Mouse (Mus musculus) MEL (cell line): ENCODE data around the gene Frmpd4. TPM values are rescaled to one million over a fixed set of nuclear protein-coding genes. Genes with fewer than 3 reads are reported as not detected.

Experiments used
- DNase-seq: peaks from one replicate; pipeline ENCODE4 v3.0.0; 2011; ENCODE audit warnings: low read depth, low spot score
- H3K27ac ChIP-seq: 2 replicates; pipeline ENCODE4 v1.5.1; 2012; ENCODE audit warnings: low read depth, mild to moderate bottlenecking, control low read depth, low read length, moderate library complexity; ENCODE audit not compliant: control insufficient read depth
- H3K27me3 ChIP-seq, 2 experiments: fragments of 150-350 bp in 1 of 2; sonication (generic) in 1 of 2; 2 replicates each; pipeline ENCODE4 v1.6.1; 2012; ENCODE audit warnings: low read length in 2 of 2, mild to moderate bottlenecking in 2 of 2, improper control_type of control experiment in 1 of 2, moderate library complexity in 1 of 2; ENCODE audit not compliant: insufficient read depth in 2 of 2, control insufficient read depth in 1 of 2
- H3K36me3 ChIP-seq, 2 experiments: 2 replicates each; pipeline ENCODE4 v1.6.1; 2012 to 2014; ENCODE audit warnings: low read length in 2 of 2, improper control_type of control experiment in 1 of 2, inconsistent platforms in 1 of 2, mild to moderate bottlenecking in 1 of 2; ENCODE audit not compliant: insufficient read depth in 2 of 2, control insufficient read depth in 1 of 2
- H3K4me1 ChIP-seq, 2 experiments: fragments of 150-350 bp in 1 of 2; sonication (generic) in 1 of 2; 2 replicates each; pipeline ENCODE4 v1.6.1; 2012; ENCODE audit warnings: low read length in 2 of 2, improper control_type of control experiment in 1 of 2, mild to moderate bottlenecking in 1 of 2; ENCODE audit not compliant: insufficient read depth in 2 of 2, control insufficient read depth in 1 of 2
- H3K4me3 ChIP-seq, 2 experiments: fragments of 150-350 bp in 1 of 2; sonication (generic) in 1 of 2; 2 replicates each; pipeline ENCODE4 v1.5.1; 2012; ENCODE audit warnings: low read depth in 2 of 2, low read length in 2 of 2, mild to moderate bottlenecking in 2 of 2, moderate library complexity in 2 of 2, control low read depth in 1 of 2, improper control_type of control experiment in 1 of 2; ENCODE audit not compliant: control insufficient read depth in 1 of 2, insufficient read depth in 1 of 2
- H3K79me2 ChIP-seq: 2 replicates; pipeline ENCODE4 v1.6.1; 2012; ENCODE audit warnings: mild to moderate bottlenecking, low read length, moderate library complexity; ENCODE audit not compliant: control insufficient read depth, poor library complexity, insufficient read depth
- H3K9ac ChIP-seq: 2 replicates; pipeline ENCODE4 v1.6.1; 2012; ENCODE audit warnings: low read depth, mild to moderate bottlenecking, control low read depth, low read length, moderate library complexity; ENCODE audit not compliant: control insufficient read depth, poor library complexity, severe bottlenecking
- H3K9me3 ChIP-seq: fragments of 150-350 bp; sonication (generic); replicated peaks from 2 replicates; pipeline ENCODE4 v1.6.1; 2012; ENCODE audit warnings: mild to moderate bottlenecking, low read length, improper control_type of control experiment, moderate library complexity; ENCODE audit not compliant: insufficient read depth
- BHLHE40 ChIP-seq: IDR thresholded peaks from 2 replicates; pipeline ENCODE4 v1.6.1; 2012; ENCODE audit warnings: low read depth, mild to moderate bottlenecking, inconsistent platforms, low read length, improper control_type of control experiment, borderline replicate concordance
- EP300 ChIP-seq, 2 experiments: IDR thresholded peaks; 2 replicates each; pipeline ENCODE4 v1.6.1; 2011; ENCODE audit warnings: improper control_type of control experiment in 2 of 2, low read length in 2 of 2, low read depth in 1 of 2, mild to moderate bottlenecking in 1 of 2
- GABPA ChIP-seq: IDR thresholded peaks from 2 replicates; pipeline ENCODE4 v1.6.1; 2012; ENCODE audit warnings: low read depth, mild to moderate bottlenecking, inconsistent platforms, low read length, improper control_type of control experiment, moderate library complexity
- GATA1 ChIP-seq: IDR thresholded peaks from 2 replicates; pipeline ENCODE4 v1.6.1; 2011; ENCODE audit warnings: low read depth, low read length, improper control_type of control experiment
- KAT2A ChIP-seq: conservative IDR thresholded peaks from 2 replicates; pipeline ENCODE4 v1.6.1; 2012; ENCODE audit warnings: low read depth, low read length, improper control_type of control experiment, inconsistent platforms
- MAFK ChIP-seq: IDR thresholded peaks from 2 replicates; pipeline ENCODE4 v1.6.1; 2011; ENCODE audit warnings: low read depth, mild to moderate bottlenecking, low read length, improper control_type of control experiment, borderline replicate concordance
- MAZ ChIP-seq: IDR thresholded peaks from 2 replicates; pipeline ENCODE4 v1.6.1; 2012; ENCODE audit warnings: low read depth, mild to moderate bottlenecking, inconsistent platforms, low read length, improper control_type of control experiment
- MXI1 ChIP-seq: IDR thresholded peaks from 2 replicates; pipeline ENCODE4 v1.6.1; 2011; ENCODE audit warnings: mild to moderate bottlenecking, low read depth, low read length, improper control_type of control experiment
- MYB ChIP-seq: IDR thresholded peaks from 2 replicates; pipeline ENCODE4 v1.6.1; 2011; ENCODE audit warnings: mild to moderate bottlenecking, low read depth, low read length, improper control_type of control experiment
- MYC ChIP-seq: IDR thresholded peaks from 2 replicates; pipeline ENCODE4 v1.6.1; 2011; ENCODE audit warnings: low read depth, mild to moderate bottlenecking, low read length, improper control_type of control experiment, moderate library complexity
- NELFE ChIP-seq: IDR thresholded peaks from 2 replicates; pipeline ENCODE4 v1.6.1; 2011; ENCODE audit warnings: low read depth, low read length, improper control_type of control experiment
- POLR2A ChIP-seq, 2 experiments: IDR thresholded peaks; 2 replicates each; pipeline ENCODE4 v1.6.1; 2011 to 2012; ENCODE audit warnings: low read length in 2 of 2, mild to moderate bottlenecking in 2 of 2, control low read depth in 1 of 2, improper control_type of control experiment in 1 of 2, low read depth in 1 of 2, moderate library complexity in 1 of 2; ENCODE audit not compliant: control insufficient read depth in 1 of 2, insufficient read depth in 1 of 2, poor library complexity in 1 of 2
- SIN3A ChIP-seq: IDR thresholded peaks from 2 replicates; pipeline ENCODE4 v1.6.1; 2012; ENCODE audit warnings: low read length, improper control_type of control experiment, inconsistent platforms
- SMC3 ChIP-seq: IDR thresholded peaks from 2 replicates; pipeline ENCODE4 v1.6.1; 2011; ENCODE audit warnings: low read depth, low read length, improper control_type of control experiment
- TAL1 ChIP-seq: IDR thresholded peaks from 2 replicates; pipeline ENCODE4 v1.6.1; 2012; ENCODE audit warnings: mild to moderate bottlenecking, inconsistent platforms, low read length, moderate library complexity, mixed read lengths
- UBTF ChIP-seq: IDR thresholded peaks from 2 replicates; pipeline ENCODE4 v1.6.1; 2012; ENCODE audit warnings: low read depth, mild to moderate bottlenecking, inconsistent platforms, low read length, improper control_type of control experiment, moderate library complexity, borderline replicate concordance; ENCODE audit not compliant: insufficient read depth
- USF1 ChIP-seq: IDR thresholded peaks from 2 replicates; pipeline ENCODE4 v1.6.1; 2014; ENCODE audit warnings: low read depth, mild to moderate bottlenecking, inconsistent platforms, low read length, improper control_type of control experiment, moderate library complexity
- ZKSCAN1 ChIP-seq: IDR thresholded peaks from 2 replicates; pipeline ENCODE4 v1.6.1; 2012; ENCODE audit warnings: low read depth, mild to moderate bottlenecking, inconsistent platforms, low read length, improper control_type of control experiment, moderate library complexity
- ZMIZ1 ChIP-seq: IDR thresholded peaks from 2 replicates; pipeline ENCODE4 v1.6.1; 2012; ENCODE audit warnings: low read depth, mild to moderate bottlenecking, inconsistent platforms, low read length, improper control_type of control experiment, moderate library complexity
- ZNF384 ChIP-seq: IDR thresholded peaks from 2 replicates; pipeline ENCODE4 v1.6.1; 2012; ENCODE audit warnings: low read depth, mild to moderate bottlenecking, inconsistent platforms, low read length, improper control_type of control experiment
- polyA plus RNA-seq, 2 experiments: library from polyadenylated mRNA; stranded (reverse) in 1 of 2; unstranded in 1 of 2; fragments of >175 nt in 1 of 2; fragments of >200 nt in 1 of 2; gene quantifications; 2 replicates each; pipeline versions ENCODE4 v1.2.1 to v1.2.4; 2012; ENCODE audit warnings: low replicate concordance in 2 of 2, low read depth in 1 of 2; ENCODE audit not compliant: insufficient read length in 2 of 2, insufficient read depth in 1 of 2, missing spikeins in 1 of 2
- total RNA-seq: library from RNA; depleted of rRNA; stranded (reverse); fragments of 300-350 nt; gene quantifications from 2 replicates; pipeline ENCODE4 v1.2.3, GENCODE M21; 2012

The Frmpd4 gene
- total and polyA plus RNA-seq, 3 experiments = 0.11 to 0.77 TPM; not detected in 1

DNA sequence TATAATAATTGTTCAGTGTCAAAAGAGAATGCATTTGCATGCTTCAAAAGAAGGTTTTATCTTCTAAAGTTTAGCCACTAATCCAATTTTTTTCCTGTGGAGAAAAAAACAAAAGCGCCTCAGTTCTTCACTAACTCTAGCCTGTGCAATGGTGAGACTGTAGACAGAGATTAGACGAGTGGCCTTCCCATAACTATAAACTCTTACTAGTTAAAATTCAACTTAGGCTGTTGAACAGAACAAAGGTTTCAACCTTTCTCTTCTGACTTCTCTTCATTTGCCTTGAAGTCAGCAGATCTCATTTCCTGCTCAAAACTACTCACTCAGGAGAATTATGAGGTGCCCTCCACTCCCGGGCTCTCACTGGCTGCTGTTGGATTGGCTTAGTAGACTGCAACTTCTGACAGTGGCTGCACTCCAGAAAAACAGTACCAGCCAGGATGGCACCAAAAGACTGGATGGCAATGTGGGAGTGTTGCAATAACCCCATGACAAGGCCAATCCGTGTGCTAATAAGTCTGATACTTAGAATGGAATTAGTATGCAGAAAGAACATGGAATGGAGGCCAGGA, 556.4 kb downstream of the Frmpd4 start:
- no peak for DNase-seq
- Histone ChIP-seq H3K9ac (no peak overlapping the region), H3K79me2 (no peaks in the 10 kb centered on the region), H3K36me3 (no peaks in the 10 kb centered on the region), H3K9me3 (no peaks in the 10 kb centered on the region), H3K27ac (no peak overlapping the region), H3K4me3 (no peak overlapping the region), H3K4me1 (no peaks in the 10 kb centered on the region), H3K27me3 (no peaks in the 10 kb centered on the region)
- TF ChIP-seq EP300 (IDR thresholded peaks at IDR 0.05; ENCODE audit: low read depth in 1 of 2, low read length in 2 of 2) = no peak
- TF ChIP-seq KAT2A = no peak
- no peak for TF ChIP-seq NELFE
- no peak for TF ChIP-seq MAFK
- TF ChIP-seq TAL1 = no peak
- no peak for TF ChIP-seq USF1
- no peak for TF ChIP-seq UBTF
- no peak for TF ChIP-seq ZMIZ1
- no peak for TF ChIP-seq ZKSCAN1
- TF ChIP-seq MYB = no peak
- no peak for TF ChIP-seq BHLHE40
- no peak for TF ChIP-seq ZNF384
- no peak for TF ChIP-seq GATA1
- TF ChIP-seq POLR2A (IDR thresholded peaks at IDR 0.05; ENCODE audit: control insufficient read depth in 1 of 2, insufficient read depth in 1 of 2, low read depth in 1 of 2, low read length in 2 of 2, poor library complexity in 1 of 2) = no peak
- TF ChIP-seq MYC = no peak
- TF ChIP-seq SMC3 = no peak
- no peak for TF ChIP-seq MAZ
- TF ChIP-seq GABPA = no peak
- TF ChIP-seq SIN3A = no peak

DNA sequence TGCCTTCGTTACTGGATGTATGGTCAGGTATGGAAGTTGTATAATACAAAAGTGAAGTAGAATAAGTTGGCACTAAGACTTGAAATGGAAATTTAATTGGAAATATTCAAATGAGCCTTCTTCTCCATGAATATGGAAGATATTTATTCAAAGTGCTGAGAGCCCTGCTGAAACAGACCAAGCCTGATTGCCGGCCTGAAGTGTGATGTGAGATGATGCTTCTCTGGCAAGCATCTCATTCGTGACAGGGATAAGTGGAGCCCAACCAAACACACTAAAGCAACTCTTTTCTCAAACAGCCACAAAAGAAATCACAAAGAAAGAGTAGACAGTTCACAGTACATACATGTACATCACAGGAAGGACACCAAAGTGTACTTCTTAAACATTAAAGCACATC, 559.2 kb downstream of the Frmpd4 start:
- no peaks in the 10 kb centered on the region for H3K9me3 ChIP-seq
- no peaks in the 10 kb centered on the region for H3K79me2 ChIP-seq
- no peak overlapping the region for H3K4me3 ChIP-seq
- no peaks in the 10 kb centered on the region for H3K4me1 ChIP-seq
- no peak for DNase-seq
- no peaks in the 10 kb centered on the region for H3K27me3 ChIP-seq
- no peak for TF ChIP-seq UBTF
- no peak for TF ChIP-seq MXI1
- H3K36me3 ChIP-seq = no peaks in the 10 kb centered on the region
- H3K27ac ChIP-seq = no peak overlapping the region
- H3K9ac ChIP-seq = no peak overlapping the region
